ENCODE assay signal across 28 mouse cellular contexts in genomic region chr1:181125916-181126315, GRCm38 (mm10).
"Had no signal": no experiment of that assay in that cellular context is flagged by ENCODE, and none has a peak within 500 bp of the region (broad histone marks: within the 10 kb centered on the region; RNA-seq: fewer than 3 reads in every experiment).

No protein-coding gene starts in this region.

- H3K27ac ChIP-seq: heart, adult 2 months; heart, embryonic 13.5 days; heart, embryonic 15.5 days; hindbrain, embryonic 13.5 days; hindbrain, embryonic 15.5 days; hindbrain, postnatal 0 days; kidney, embryonic 15.5 days; kidney, postnatal 0 days; limb, embryonic 10.5 days; limb, embryonic 12.5 days; liver, embryonic 13.5 days; liver, embryonic 15.5 days had no signal

- H3K4me2 ChIP-seq: heart, embryonic 11.5 days; heart, embryonic 13.5 days; heart, embryonic 15.5 days; hindbrain, embryonic 13.5 days; hindbrain, embryonic 15.5 days; kidney, embryonic 15.5 days; limb, embryonic 12.5 days; liver, embryonic 11.5 days; liver, embryonic 13.5 days; liver, embryonic 15.5 days had no signal

- H3K4me3 ChIP-seq: heart, adult 2 months; heart, embryonic 13.5 days; heart, embryonic 15.5 days; hindbrain, embryonic 13.5 days; hindbrain, embryonic 15.5 days; kidney, embryonic 15.5 days; limb, embryonic 10.5 days; limb, embryonic 12.5 days; liver, embryonic 13.5 days; liver, embryonic 15.5 days had no signal

- H3K9me3 ChIP-seq: heart, embryonic 13.5 days; heart, embryonic 15.5 days; hindbrain, embryonic 13.5 days; hindbrain, embryonic 15.5 days; kidney, embryonic 15.5 days; limb, embryonic 10.5 days; limb, embryonic 12.5 days; liver, embryonic 13.5 days; liver, embryonic 15.5 days had no signal

- H3K4me1 ChIP-seq: heart, embryonic 13.5 days; heart, embryonic 15.5 days; hindbrain, embryonic 13.5 days; hindbrain, embryonic 15.5 days; kidney, embryonic 15.5 days; limb, embryonic 10.5 days; limb, embryonic 12.5 days; liver, embryonic 15.5 days had no signal

- ATAC-seq: hindbrain, postnatal 0 days; intestine, embryonic 16.5 days had no signal

- DNase-seq: gastrocnemius, postnatal 14 days; gastrocnemius, postnatal 36 days; heart, adult 11 months; heart, adult 2 months; heart, postnatal 14 days; heart, postnatal 36 days; kidney, adult 11 months; kidney, adult 2 months; kidney, adult 9 months; kidney, postnatal 14 days; kidney, postnatal 36 days; layer of hippocampus, adult 9-11 months; layer of hippocampus, postnatal 36 days; liver; liver, embryonic 13.5 days had no signal

- H3K27me3 ChIP-seq: heart, embryonic 13.5 days; heart, embryonic 15.5 days; hindbrain, embryonic 13.5 days; hindbrain, embryonic 15.5 days; kidney, embryonic 15.5 days; limb, embryonic 12.5 days; liver, embryonic 13.5 days; liver, embryonic 15.5 days had no signal

- H3K9ac ChIP-seq: heart, embryonic 13.5 days; heart, embryonic 15.5 days; hindbrain, embryonic 13.5 days; hindbrain, embryonic 15.5 days; kidney, embryonic 15.5 days; limb, embryonic 12.5 days; liver, embryonic 13.5 days; liver, embryonic 15.5 days had no signal
